Mouse (Mus musculus) MEL (cell line): ENCODE measurements at regions not wholly inside any gene's neighbourhood (a gene's known extent, or its start where the extent isn't known, plus 50 kb on each side); places are given as distances from the start of the nearest gene placed in this dataset.

Experiments used
- DNase-seq: peaks from one replicate; pipeline ENCODE4 v3.0.0; 2011; ENCODE audit warnings: low read depth, low spot score
- H3K27ac ChIP-seq: 2 replicates; pipeline ENCODE4 v1.5.1; 2012; ENCODE audit warnings: low read depth, mild to moderate bottlenecking, control low read depth, low read length, moderate library complexity; ENCODE audit not compliant: control insufficient read depth
- H3K27me3 ChIP-seq, 2 experiments: fragments of 150-350 bp in 1 of 2; sonication (generic) in 1 of 2; 2 replicates each; pipeline ENCODE4 v1.6.1; 2012; ENCODE audit warnings: low read length in 2 of 2, mild to moderate bottlenecking in 2 of 2, improper control_type of control experiment in 1 of 2, moderate library complexity in 1 of 2; ENCODE audit not compliant: insufficient read depth in 2 of 2, control insufficient read depth in 1 of 2
- H3K36me3 ChIP-seq, 2 experiments: 2 replicates each; pipeline ENCODE4 v1.6.1; 2012 to 2014; ENCODE audit warnings: low read length in 2 of 2, improper control_type of control experiment in 1 of 2, inconsistent platforms in 1 of 2, mild to moderate bottlenecking in 1 of 2; ENCODE audit not compliant: insufficient read depth in 2 of 2, control insufficient read depth in 1 of 2
- H3K4me1 ChIP-seq, 2 experiments: fragments of 150-350 bp in 1 of 2; sonication (generic) in 1 of 2; 2 replicates each; pipeline ENCODE4 v1.6.1; 2012; ENCODE audit warnings: low read length in 2 of 2, improper control_type of control experiment in 1 of 2, mild to moderate bottlenecking in 1 of 2; ENCODE audit not compliant: insufficient read depth in 2 of 2, control insufficient read depth in 1 of 2
- H3K4me3 ChIP-seq, 2 experiments: fragments of 150-350 bp in 1 of 2; sonication (generic) in 1 of 2; 2 replicates each; pipeline ENCODE4 v1.5.1; 2012; ENCODE audit warnings: low read depth in 2 of 2, low read length in 2 of 2, mild to moderate bottlenecking in 2 of 2, moderate library complexity in 2 of 2, control low read depth in 1 of 2, improper control_type of control experiment in 1 of 2; ENCODE audit not compliant: control insufficient read depth in 1 of 2, insufficient read depth in 1 of 2
- H3K79me2 ChIP-seq: 2 replicates; pipeline ENCODE4 v1.6.1; 2012; ENCODE audit warnings: mild to moderate bottlenecking, low read length, moderate library complexity; ENCODE audit not compliant: control insufficient read depth, poor library complexity, insufficient read depth
- H3K9ac ChIP-seq: 2 replicates; pipeline ENCODE4 v1.6.1; 2012; ENCODE audit warnings: low read depth, mild to moderate bottlenecking, control low read depth, low read length, moderate library complexity; ENCODE audit not compliant: control insufficient read depth, poor library complexity, severe bottlenecking
- H3K9me3 ChIP-seq: fragments of 150-350 bp; sonication (generic); replicated peaks from 2 replicates; pipeline ENCODE4 v1.6.1; 2012; ENCODE audit warnings: mild to moderate bottlenecking, low read length, improper control_type of control experiment, moderate library complexity; ENCODE audit not compliant: insufficient read depth
- BHLHE40 ChIP-seq: IDR thresholded peaks from 2 replicates; pipeline ENCODE4 v1.6.1; 2012; ENCODE audit warnings: low read depth, mild to moderate bottlenecking, inconsistent platforms, low read length, improper control_type of control experiment, borderline replicate concordance
- CHD1 ChIP-seq: IDR thresholded peaks from 2 replicates; pipeline ENCODE4 v1.6.1; 2012; ENCODE audit warnings: low read depth, mild to moderate bottlenecking, inconsistent platforms, low read length, improper control_type of control experiment
- CHD2 ChIP-seq: IDR thresholded peaks from 2 replicates; pipeline ENCODE4 v1.6.1; 2011; ENCODE audit warnings: low read length, improper control_type of control experiment
- CTCF ChIP-seq, 3 experiments: IDR thresholded peaks in 2 of 3; conservative IDR thresholded peaks in 1 of 3; 2 replicates each; pipeline ENCODE4 v1.5.1; 2011 to 2012; ENCODE audit warnings: low read length in 3 of 3, low read depth in 2 of 3, mild to moderate bottlenecking in 2 of 3, improper control_type of control experiment in 1 of 3, inconsistent platforms in 1 of 3, mixed read lengths in 1 of 3, moderate library complexity in 1 of 3; ENCODE audit not compliant: control insufficient read depth in 1 of 3, insufficient read depth in 1 of 3, poor library complexity in 1 of 3, severe bottlenecking in 1 of 3
- E2F4 ChIP-seq: IDR thresholded peaks from 2 replicates; pipeline ENCODE4 v1.6.1; 2011; ENCODE audit warnings: low read depth, low read length, improper control_type of control experiment, borderline replicate concordance
- ELF1 ChIP-seq: IDR thresholded peaks from 2 replicates; pipeline ENCODE4 v1.6.1; 2014; ENCODE audit warnings: low read depth, mild to moderate bottlenecking, inconsistent platforms, low read length, improper control_type of control experiment, moderate library complexity
- ETS1 ChIP-seq: IDR thresholded peaks from 2 replicates; pipeline ENCODE4 v1.6.1; 2012; ENCODE audit warnings: low read depth, mild to moderate bottlenecking, inconsistent platforms, low read length, improper control_type of control experiment, moderate library complexity
- GABPA ChIP-seq: IDR thresholded peaks from 2 replicates; pipeline ENCODE4 v1.6.1; 2012; ENCODE audit warnings: low read depth, mild to moderate bottlenecking, inconsistent platforms, low read length, improper control_type of control experiment, moderate library complexity
- HCFC1 ChIP-seq: IDR thresholded peaks from 2 replicates; pipeline ENCODE4 v1.6.1; 2012; ENCODE audit warnings: low read depth, mild to moderate bottlenecking, inconsistent platforms, low read length, improper control_type of control experiment, moderate library complexity
- MAFK ChIP-seq: IDR thresholded peaks from 2 replicates; pipeline ENCODE4 v1.6.1; 2011; ENCODE audit warnings: low read depth, mild to moderate bottlenecking, low read length, improper control_type of control experiment, borderline replicate concordance
- MAX ChIP-seq: IDR thresholded peaks from 2 replicates; pipeline ENCODE4 v1.6.1; 2011; ENCODE audit warnings: low read length, improper control_type of control experiment
- MAZ ChIP-seq: IDR thresholded peaks from 2 replicates; pipeline ENCODE4 v1.6.1; 2012; ENCODE audit warnings: low read depth, mild to moderate bottlenecking, inconsistent platforms, low read length, improper control_type of control experiment
- MEF2A ChIP-seq: IDR thresholded peaks from 2 replicates; pipeline ENCODE4 v1.6.1; 2014; ENCODE audit warnings: low read depth, mild to moderate bottlenecking, inconsistent platforms, low read length, improper control_type of control experiment; ENCODE audit not compliant: poor library complexity, insufficient replicate concordance, severe bottlenecking; ENCODE audit errors: extremely low read depth
- MXI1 ChIP-seq: IDR thresholded peaks from 2 replicates; pipeline ENCODE4 v1.6.1; 2011; ENCODE audit warnings: mild to moderate bottlenecking, low read depth, low read length, improper control_type of control experiment
- MYB ChIP-seq: IDR thresholded peaks from 2 replicates; pipeline ENCODE4 v1.6.1; 2011; ENCODE audit warnings: mild to moderate bottlenecking, low read depth, low read length, improper control_type of control experiment
- NRF1 ChIP-seq: IDR thresholded peaks from 2 replicates; pipeline ENCODE4 v1.6.1; 2014; ENCODE audit warnings: low read depth, mild to moderate bottlenecking, inconsistent platforms, low read length, improper control_type of control experiment, moderate library complexity; ENCODE audit not compliant: poor library complexity, insufficient read depth, severe bottlenecking
- RCOR1 ChIP-seq: IDR thresholded peaks from 2 replicates; pipeline ENCODE4 v1.6.1; 2012; ENCODE audit warnings: low read depth, mild to moderate bottlenecking, inconsistent platforms, low read length, improper control_type of control experiment
- SMC3 ChIP-seq: IDR thresholded peaks from 2 replicates; pipeline ENCODE4 v1.6.1; 2011; ENCODE audit warnings: low read depth, low read length, improper control_type of control experiment
- USF1 ChIP-seq: IDR thresholded peaks from 2 replicates; pipeline ENCODE4 v1.6.1; 2014; ENCODE audit warnings: low read depth, mild to moderate bottlenecking, inconsistent platforms, low read length, improper control_type of control experiment, moderate library complexity
- USF2 ChIP-seq, 2 experiments: IDR thresholded peaks; 2 replicates each; pipeline ENCODE4 v1.6.1; 2011 to 2012; ENCODE audit warnings: improper control_type of control experiment in 2 of 2, low read length in 2 of 2, borderline replicate concordance in 1 of 2, inconsistent platforms in 1 of 2, low read depth in 1 of 2, mild to moderate bottlenecking in 1 of 2; ENCODE audit not compliant: insufficient read depth in 1 of 2
- ZC3H11A ChIP-seq: IDR thresholded peaks from 2 replicates; pipeline ENCODE4 v1.6.1; 2012; ENCODE audit warnings: low read depth, mild to moderate bottlenecking, inconsistent platforms, low read length, improper control_type of control experiment
- ZMIZ1 ChIP-seq: IDR thresholded peaks from 2 replicates; pipeline ENCODE4 v1.6.1; 2012; ENCODE audit warnings: low read depth, mild to moderate bottlenecking, inconsistent platforms, low read length, improper control_type of control experiment, moderate library complexity

DNA sequence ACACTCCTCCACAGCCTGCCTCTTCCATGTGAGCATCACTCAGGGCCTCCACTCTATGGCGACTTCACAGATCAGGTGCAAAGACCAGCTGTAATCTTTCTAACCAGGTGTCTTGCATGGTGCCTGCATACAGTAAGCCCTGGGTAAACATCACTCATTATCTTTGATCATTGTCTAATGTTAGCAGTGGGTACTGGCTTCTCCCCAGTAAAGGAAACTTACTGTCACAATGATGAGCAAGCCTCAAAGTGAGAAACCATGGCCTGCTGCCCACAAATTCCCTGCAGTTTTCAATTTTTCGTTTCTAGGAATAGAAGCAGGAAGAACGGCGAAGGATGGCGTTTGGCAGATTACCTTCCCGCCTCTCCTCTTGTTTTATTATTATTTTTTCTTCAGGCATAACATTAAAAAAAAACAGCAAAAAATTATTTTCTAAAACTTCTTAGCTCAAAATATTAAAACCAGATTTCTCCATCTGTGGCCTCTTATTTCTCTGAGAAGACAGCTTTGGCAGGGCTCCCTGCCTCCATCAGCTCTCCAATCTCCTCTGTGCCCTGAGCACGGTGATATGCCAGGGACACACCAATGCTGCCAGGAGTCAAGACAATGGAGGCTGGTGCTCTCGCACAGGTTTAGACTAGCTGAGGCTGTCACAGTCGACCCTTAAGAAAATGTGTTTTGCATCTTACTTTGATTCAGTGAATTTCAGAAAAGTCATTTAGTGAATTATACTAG is 169.2 kb upstream of the Cxcl12 start:
- Histone ChIP-seq H3K9ac (no peak overlapping the region), H3K27me3 (no peaks in the 10 kb centered on the region), H3K9me3 (no peaks in the 10 kb centered on the region), H3K36me3 (no peaks in the 10 kb centered on the region), H3K4me3 (no peak overlapping the region), H3K27ac (no peak overlapping the region), H3K79me2 (no peaks in the 10 kb centered on the region), H3K4me1 (no peaks in the 10 kb centered on the region)
- TF ChIP-seq ETS1, result no peak
- TF ChIP-seq ELF1, result no peak
- no peak for TF ChIP-seq MAFK
- TF ChIP-seq BHLHE40, result no peak
- no peak for TF ChIP-seq USF1
- TF ChIP-seq E2F4, result no peak
- TF ChIP-seq MAZ, result no peak
- DNase-seq, result no peak

DNA sequence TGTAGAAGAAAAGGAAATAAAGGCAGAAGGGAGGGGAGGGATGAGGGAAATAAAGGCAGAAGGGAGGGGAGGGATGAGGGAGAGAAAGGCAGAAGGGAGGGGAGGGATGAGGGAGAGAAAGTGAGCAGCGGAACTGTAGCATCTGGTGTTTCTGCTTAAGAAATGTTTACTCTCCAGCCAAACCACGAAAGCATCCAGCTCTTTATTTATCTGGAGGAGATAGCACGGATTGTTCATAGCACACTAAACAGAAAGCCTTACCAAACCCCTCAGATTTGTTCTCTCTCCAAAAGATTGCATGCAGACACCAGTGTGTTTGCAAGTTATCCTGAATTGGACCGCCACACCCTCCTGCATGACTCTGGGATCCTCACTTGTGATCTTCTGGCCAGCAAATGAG is 168.4 kb upstream of the Cxcl12 start:
- H3K4me3 ChIP-seq, result no peak overlapping the region
- H3K27me3 ChIP-seq, result no peaks in the 10 kb centered on the region
- H3K4me1 ChIP-seq, result no peaks in the 10 kb centered on the region
- H3K79me2 ChIP-seq, result no peaks in the 10 kb centered on the region
- H3K27ac ChIP-seq, result no peak overlapping the region
- TF ChIP-seq CHD2, result no peak
- no peak for TF ChIP-seq CTCF (IDR thresholded peaks at IDR 0.05 in 2 of 3, conservative IDR thresholded peaks at IDR 0.05 in 1 of 3; ENCODE audit: control insufficient read depth in 1 of 3, insufficient read depth in 1 of 3, low read depth in 2 of 3, low read length in 3 of 3, poor library complexity in 1 of 3, severe bottlenecking in 1 of 3)
- TF ChIP-seq MEF2A, result no peak
- TF ChIP-seq ZMIZ1, result no peak
- no peak for TF ChIP-seq ZC3H11A
- no peak for TF ChIP-seq ELF1
- TF ChIP-seq MXI1, result no peak
- no peak for TF ChIP-seq MAZ
- TF ChIP-seq GABPA, result no peak
- no peak for TF ChIP-seq USF2 (IDR thresholded peaks at IDR 0.05; ENCODE audit: borderline replicate concordance in 1 of 2, insufficient read depth in 1 of 2, low read depth in 1 of 2, low read length in 2 of 2)
- no peak for TF ChIP-seq HCFC1
- no peak for TF ChIP-seq RCOR1
- no peak for TF ChIP-seq NRF1
- no peak for TF ChIP-seq CHD1
- TF ChIP-seq MYB, result no peak
- no peak for TF ChIP-seq MAFK
- TF ChIP-seq SMC3, result no peak
- no peak for TF ChIP-seq MAX
- TF ChIP-seq, all 39 proteins: peak for 0
- Histone ChIP-seq H3K9me3 (no peaks in the 10 kb centered on the region), H3K36me3 (no peaks in the 10 kb centered on the region), H3K9ac (no peak overlapping the region)
- no peak for DNase-seq
